In the genomic region with DNA sequence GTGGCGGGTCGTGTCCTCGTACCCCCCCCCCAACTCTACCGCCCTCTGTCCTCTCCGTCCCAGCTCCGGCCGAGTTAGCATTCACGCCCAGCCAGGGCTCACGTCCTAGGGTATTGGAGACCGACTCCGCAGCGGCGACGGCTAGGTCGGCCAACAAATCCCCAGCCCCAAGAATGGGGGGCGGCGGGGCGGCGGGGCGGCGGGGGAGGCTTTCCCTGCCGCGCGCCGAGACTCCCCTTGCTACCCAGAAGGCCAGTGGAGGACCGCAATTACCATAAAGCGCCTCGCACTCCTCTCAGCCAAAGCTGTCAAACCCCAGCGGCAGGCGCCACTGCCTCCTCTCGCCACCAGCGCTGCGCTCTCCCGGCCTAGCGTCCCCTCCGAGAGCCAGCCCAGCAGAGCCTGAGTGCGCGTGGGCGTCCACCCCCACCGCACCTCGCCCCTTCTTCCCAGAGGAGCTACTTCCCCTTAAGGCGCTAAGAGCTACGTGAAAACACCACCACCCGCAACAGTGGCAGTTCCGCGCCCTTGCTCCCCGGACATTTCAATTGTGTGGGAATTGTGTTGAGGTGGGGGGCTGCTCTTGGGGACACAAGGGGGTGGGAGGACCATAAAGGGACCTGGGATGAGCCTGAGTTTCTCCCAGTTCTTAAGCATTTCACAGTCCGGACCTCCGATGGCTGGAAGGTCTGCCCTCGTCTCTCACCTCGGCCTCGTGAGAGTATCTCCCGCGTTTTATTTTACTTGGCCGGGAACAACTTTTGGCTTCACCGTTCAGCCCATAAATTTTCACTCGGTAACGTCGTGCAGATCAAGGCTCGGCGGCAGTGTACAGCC, we compare ENCODE assay signal across 8 mouse cellular contexts.
DNase-seq lines count a peak whose midpoint lies in the region; ATAC-seq lines count a peak whose summit lies in the region.

No protein-coding gene starts in this region.

- H3K36me3 ChIP-seq in heart, embryonic 14.5 days (ENCODE audit: control insufficient read depth, insufficient read depth, low read length), result no peaks in the 10 kb centered on the region

- H3K4me1 ChIP-seq in heart, embryonic 14.5 days (ENCODE audit: control insufficient read depth in 2 of 2, insufficient read depth in 2 of 2, low read length in 2 of 2), result peaks cover 19 to 26% of the 10 kb centered on the region in 2 experiments

- no peak for ATAC-seq in heart, embryonic 14.5 days (ENCODE audit: insufficient number of reproducible peaks, insufficient read depth, low FRiP score, low read depth)
- peak; percentile 40 for ATAC-seq in megakaryocyte progenitor cell, adult 5-6 weeks (replicated peaks; ENCODE audit: poor library complexity)
- ATAC-seq in activated CD4-positive, CD25-positive, alpha-beta regulatory T cell, adult 4 months, result no peak

- WGBS in heart, embryonic 14.5 days, result 3% methylated on average over 50 of the region's 61 CpGs

- peak overlapping the region; percentile 62 to 66 for H3K4me3 ChIP-seq in heart, embryonic 14.5 days (ENCODE audit: control insufficient read depth in 1 of 2, insufficient read depth in 1 of 2, low read depth in 1 of 2, low read length in 2 of 2)

- DNase-seq in right cerebral cortex, adult 18-20 months, result peak; percentile 43
- no peak for DNase-seq in right cerebral cortex, adult 2 months (ENCODE audit: low spot score in 2 of 2)
- DNase-seq in cerebellum, postnatal 25 days, result peak; percentile 56 to 61
- peak; percentile 55 for DNase-seq in kidney, postnatal 14 days
- DNase-seq in spleen, postnatal 10 days (ENCODE audit: low spot score in 2 of 2), result peak; percentile 32 to 63

- H3K27ac ChIP-seq in heart, embryonic 14.5 days (replicated peaks in 1 of 2; ENCODE audit: control insufficient read depth in 1 of 2, insufficient read depth in 1 of 2, low read depth in 2 of 2, low read length in 2 of 2), result peak overlapping the region; percentile 85 to 88

- H3K4me2 ChIP-seq in heart, embryonic 14.5 days (ENCODE audit: low read length), result peak overlapping the region; percentile 80

- no peaks in the 10 kb centered on the region for H3K9me3 ChIP-seq in heart, embryonic 14.5 days (ENCODE audit: control insufficient read depth, low read length)

- peak overlapping the region; percentile 87 for H3K9ac ChIP-seq in heart, embryonic 14.5 days (ENCODE audit: low read length)

- peaks cover 57% of the 10 kb centered on the region for H3K27me3 ChIP-seq in heart, embryonic 14.5 days (ENCODE audit: control insufficient read depth, insufficient read depth, low read length)

Comparison
In these comparisons a context has a peak if more than half of its experiments do, and no peak if none do; other contexts are left out.
1. DNase-seq: peak in right cerebral cortex, adult 18-20 months (single experiment), cerebellum, postnatal 25 days (2 of 2), kidney, postnatal 14 days (single experiment) and spleen, postnatal 10 days (2 of 2); none in right cerebral cortex, adult 2 months (0 of 2).